Mouse (Mus musculus) midbrain, embryonic 14.5 days (tissue): Measurements from ENCODE around the gene Dap. TPM values are rescaled to one million over a fixed set of nuclear protein-coding genes. Genes with fewer than 3 reads are reported as not detected.

Source experiments
- ATAC-seq: fragments of 200-750 bp; cut with Nextera tagmentation; 2 replicates; pipeline ENCODE4 v1.8.0; 2017; ENCODE audit warnings: moderate number of reproducible peaks, moderate library complexity; ENCODE audit not compliant: low FRiP score, low TSS enrichment
- DNase-seq: peaks from one replicate; pipeline ENCODE4 v3.0.0-alpha.2; 2015
- H3K27ac ChIP-seq: fragments of 300-500 bp; sonication (generic); replicated peaks from 2 replicates; pipeline ENCODE4 v1.5.1; 2014; ENCODE audit warnings: mild to moderate bottlenecking, low read depth, low read length, moderate library complexity
- H3K27me3 ChIP-seq: fragments of 300-500 bp; sonication (generic); 2 replicates; pipeline ENCODE4 v1.6.1; 2014; ENCODE audit warnings: low read length, control low read depth, mixed read lengths; ENCODE audit not compliant: control insufficient read depth, insufficient read depth
- H3K36me3 ChIP-seq: fragments of 300-500 bp; sonication (generic); 2 replicates; pipeline ENCODE4 v1.6.1; 2014; ENCODE audit warnings: low read length, control low read depth; ENCODE audit not compliant: control insufficient read depth, insufficient read depth
- H3K4me1 ChIP-seq: fragments of 300-500 bp; sonication (generic); 2 replicates; pipeline ENCODE4 v1.6.1; 2014; ENCODE audit warnings: mild to moderate bottlenecking, antibody characterized with exemption, low read length, control low read depth; ENCODE audit not compliant: control insufficient read depth, insufficient read depth
- H3K4me2 ChIP-seq: fragments of 300-500 bp; sonication (generic); 2 replicates; pipeline ENCODE4 v1.6.1; 2014; ENCODE audit warnings: mild to moderate bottlenecking, low read length, moderate library complexity
- H3K4me3 ChIP-seq: fragments of 300-500 bp; sonication (generic); replicated peaks from 2 replicates; pipeline ENCODE4 v1.5.1; 2014; ENCODE audit warnings: low read depth, low read length
- H3K9ac ChIP-seq: fragments of 300-500 bp; sonication (generic); replicated peaks from 2 replicates; pipeline ENCODE4 v1.6.1; 2014; ENCODE audit warnings: mild to moderate bottlenecking, low read length, moderate library complexity
- H3K9me3 ChIP-seq: fragments of 300-500 bp; sonication (generic); 2 replicates; pipeline ENCODE4 v1.6.1; 2016; ENCODE audit warnings: low read length, control low read depth, mixed read lengths; ENCODE audit not compliant: control insufficient read depth
- WGBS: fragments of 180-500 bp; shearing (Covaris S2); extraction: QIAGEN DNeasy Blood & Tissue Kit; methylation state at CpG from one replicate; pipeline ENCODE4 v1.1.7; 2014; 5-methylcytosine and 5-hydroxymethylcytosine counted together
- polyA plus RNA-seq: library from polyadenylated mRNA; unstranded; fragments of >200 nt; fragmentation: Nextera tagmentation; extraction: Ambion mirVana; gene quantifications from 2 replicates; pipeline ENCODE4 v1.2.1, GENCODE M21; 2014

Dap gene
- polyA plus RNA-seq, 1 experiment from 2014 or later = 27.4 TPM

DNA sequence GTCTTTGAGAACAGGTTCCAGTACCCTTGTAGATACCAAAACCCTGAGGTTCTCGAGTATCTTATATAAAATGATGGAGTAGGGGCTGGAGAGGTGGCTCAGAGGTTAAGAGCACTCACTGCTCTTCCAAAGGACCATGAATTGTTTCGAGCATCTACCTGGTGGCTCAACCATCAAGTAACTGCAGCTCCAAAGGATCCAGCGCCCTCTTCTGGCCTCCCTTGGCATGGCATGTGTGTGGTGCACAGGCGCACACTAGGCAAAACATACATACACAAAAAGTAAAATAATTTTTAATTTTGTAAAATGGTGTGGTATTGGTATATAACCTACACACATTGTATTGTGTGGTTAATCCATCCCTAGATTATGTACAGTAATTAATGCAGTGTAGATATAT lies 99.6 kb downstream of the Dap start:
- Histone ChIP-seq H3K9ac (no peak overlapping the region), H3K27me3 (no peaks in the 10 kb centered on the region), H3K27ac (no peak overlapping the region), H3K4me1 (0 out of 2 replicates have a peak, but pooled peaks cover 3% of the 10 kb centered on the region), H3K4me2 (no peak overlapping the region), H3K36me3 (no peaks in the 10 kb centered on the region), H3K4me3 (no peak overlapping the region), H3K9me3 (no peaks in the 10 kb centered on the region)
- ATAC-seq (no peak), DNase-seq (no peak)
- WGBS = 79% methylated on average over 4 of the region's 4 CpGs

Other genes starting within 250 kb of the Dap start
- gene Ankrd33b, start 143.4 kb downstream of the Dap start, polyA plus RNA-seq = 0.18 and 0.64 TPM in 2 replicates
- gene Ropn1l, start 229.4 kb downstream of the Dap start, polyA plus RNA-seq = 1.4 and 1.8 TPM in 2 replicates